Mouse (Mus musculus): ENCODE measurements around the gene Tmem30c.

Tmem30c gene

GRCm38 (mm10) chr16:57292765-57293164 is at the start of gene Tmem30c:
TSS of gene Tmem30c (minus strand) at chr16:57292865.
- DNase-seq (ENCODE audit: low spot score in 2 of 2), result no peak

- no peak for DNase-seq (ENCODE audit: low spot score in 2 of 2)
These were observed 47.9 kb upstream of the Tmem30c start for GRCm38 (mm10) chr16:57340613-57340898.

- DNase-seq (ENCODE audit: low spot score in 2 of 2), result no peak
These were observed 47.3 kb upstream of the Tmem30c start for GRCm38 (mm10) chr16:57339765-57340612.

GRCm38 (mm10) chr16:57336770-57337423 is 44.2 kb upstream of the Tmem30c start:
- no peak for DNase-seq (ENCODE audit: low spot score in 2 of 2)

DNA sequence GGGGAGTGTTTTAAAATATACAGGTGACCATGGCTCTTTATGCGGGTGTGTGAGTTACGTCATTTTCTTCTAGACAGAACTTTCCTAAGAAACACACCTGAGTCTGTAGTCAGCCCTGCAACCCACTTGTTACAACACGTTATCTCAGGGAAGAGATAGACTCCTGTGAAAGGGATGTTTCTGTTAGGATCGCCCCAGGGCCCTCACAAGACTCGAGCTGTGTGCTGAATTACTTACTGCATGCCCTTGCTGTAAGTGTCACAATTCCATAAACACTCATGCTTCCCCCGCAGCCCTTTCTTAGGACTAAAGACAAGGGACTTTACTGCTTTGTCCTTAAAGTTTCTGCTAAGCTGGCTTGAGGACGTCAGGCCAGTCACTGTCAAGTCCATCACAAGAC is 39.6 kb upstream of the Tmem30c start:
- no peak for DNase-seq (ENCODE audit: low spot score in 2 of 2)

- DNase-seq (ENCODE audit: low spot score in 2 of 2), result no peak
These were observed 37.4 kb upstream of the Tmem30c start for GRCm38 (mm10) chr16:57330111-57330510.

DNA sequence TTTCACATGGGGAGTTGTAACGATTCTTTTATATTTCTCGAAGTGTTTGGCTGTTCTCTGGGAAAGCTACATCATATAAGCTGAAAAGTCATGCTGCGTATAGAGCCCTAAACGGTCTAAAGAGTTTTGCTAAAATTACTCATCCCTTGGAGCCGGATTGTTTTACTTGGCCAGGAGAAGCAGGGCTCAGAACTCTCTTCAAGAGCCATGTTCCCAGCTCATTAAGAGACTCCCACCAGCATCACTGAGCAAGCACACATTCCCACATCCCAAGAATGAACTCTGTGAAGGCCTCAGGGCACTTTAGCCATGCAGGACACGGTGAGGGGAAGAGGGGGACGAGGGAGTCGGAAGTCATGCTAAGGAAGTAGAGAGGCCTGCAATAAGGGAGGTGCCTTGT is 36.4 kb upstream of the Tmem30c start:
- no peak for DNase-seq (ENCODE audit: low spot score in 2 of 2)

GRCm38 (mm10) chr16:57326996-57327395 is 34.3 kb upstream of the Tmem30c start:
- DNase-seq (ENCODE audit: low spot score in 2 of 2), result peak in 1 of 2 experiments; percentile 8

DNA sequence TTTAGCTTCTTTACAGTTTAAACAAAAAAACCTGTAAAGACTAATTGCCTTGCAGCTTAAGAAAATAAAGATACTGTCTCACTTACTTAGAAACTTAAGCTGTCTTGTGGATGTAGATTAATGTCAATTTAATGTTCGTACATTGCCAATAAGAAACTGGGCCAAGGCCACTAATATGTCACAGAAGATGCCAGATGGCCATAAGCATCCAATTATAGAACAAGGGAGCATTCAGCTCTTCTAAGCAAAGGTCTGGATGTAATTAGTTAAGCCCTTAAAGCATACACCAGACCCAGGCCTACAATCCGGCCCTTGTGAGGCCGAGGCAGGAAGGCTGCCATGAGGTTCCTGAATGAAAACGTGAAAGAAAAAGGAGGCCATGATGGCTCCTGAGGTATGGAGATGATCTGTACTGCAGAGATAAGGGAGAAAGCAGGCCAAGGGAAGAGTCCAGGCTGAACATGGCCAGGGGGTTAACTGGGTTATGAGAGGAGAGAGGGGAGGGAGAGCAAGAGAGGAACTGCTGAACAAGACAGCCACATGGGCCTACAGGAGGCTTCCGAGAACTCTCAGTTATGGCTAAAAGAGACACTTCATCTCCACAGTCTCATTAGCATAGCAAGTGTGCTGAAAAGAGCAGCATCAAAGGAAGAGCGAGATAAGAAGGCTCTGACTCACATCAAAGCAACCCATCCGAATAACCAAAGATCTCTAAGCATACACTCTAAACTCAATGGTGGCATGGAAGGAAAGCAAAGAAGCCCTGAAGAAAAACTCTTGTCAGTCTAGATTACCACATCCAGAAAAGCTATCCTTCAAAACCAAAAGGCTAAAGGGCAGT is 26.8 kb upstream of the Tmem30c start:
- DNase-seq (ENCODE audit: low spot score in 2 of 2), result no peak

DNA sequence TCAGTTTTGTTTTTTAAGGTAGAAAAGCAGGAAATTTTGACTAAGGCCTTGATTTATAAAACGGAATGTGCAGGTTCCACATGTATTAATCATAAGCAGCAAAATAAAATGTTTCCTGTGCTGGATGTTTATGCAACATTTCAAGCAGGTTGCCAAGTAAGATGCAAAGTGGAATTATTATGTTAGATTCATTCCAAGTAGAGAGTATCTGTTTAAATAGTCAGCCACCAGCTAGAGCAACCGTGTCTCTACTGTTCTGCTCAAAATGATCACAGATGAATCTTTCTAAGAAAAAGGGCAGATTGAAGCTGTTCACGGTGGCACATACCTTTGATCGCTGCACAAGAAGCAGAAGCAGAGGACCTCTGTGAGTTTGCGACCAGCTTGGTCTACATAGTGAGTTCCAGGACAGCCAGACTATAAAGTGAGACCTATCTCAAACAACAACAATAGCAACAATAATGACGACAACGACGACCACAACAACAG is 26.0 kb upstream of the Tmem30c start:
- no peak for DNase-seq (ENCODE audit: low spot score in 2 of 2)

DNA sequence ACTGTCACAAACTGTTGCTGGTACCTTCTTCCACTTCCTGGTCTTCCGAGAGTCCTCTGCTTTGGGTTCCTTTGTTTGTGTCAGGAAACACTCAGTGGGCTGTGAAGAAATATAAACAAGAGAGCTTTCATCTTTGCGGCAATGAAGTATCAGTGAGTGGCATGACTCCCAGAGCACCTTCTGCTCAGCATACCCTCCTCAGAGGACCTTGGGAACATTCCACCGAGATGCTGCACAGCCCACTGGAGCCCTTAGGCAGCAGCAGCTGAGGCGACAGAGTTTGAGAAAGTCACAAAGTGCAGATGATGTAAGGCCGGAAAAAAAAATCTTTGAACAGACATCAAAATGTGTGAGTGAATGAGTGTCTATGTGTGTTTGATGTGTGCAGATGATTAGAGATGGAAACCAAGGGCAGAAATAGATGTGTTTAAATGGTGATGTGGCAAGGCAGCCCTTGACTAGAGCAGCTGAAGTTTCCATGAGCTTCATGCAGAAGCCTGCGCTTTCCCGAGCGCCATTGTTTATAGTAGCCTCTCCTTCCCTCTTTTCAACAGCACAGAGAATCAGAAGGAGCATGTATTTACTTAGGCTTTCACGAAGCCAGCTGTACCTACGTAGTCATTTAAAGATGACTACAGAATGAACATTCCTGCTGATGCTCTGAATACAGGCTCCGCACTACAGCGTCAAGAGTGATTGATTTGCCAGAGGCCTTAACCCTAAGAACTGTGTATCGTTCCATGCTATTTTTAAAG is 25.4 kb upstream of the Tmem30c start:
- no peak for DNase-seq (ENCODE audit: low spot score in 2 of 2)

- DNase-seq (ENCODE audit: low spot score in 2 of 2), result no peak
These were observed 24.5 kb upstream of the Tmem30c start for GRCm38 (mm10) chr16:57317127-57317526.

DNA sequence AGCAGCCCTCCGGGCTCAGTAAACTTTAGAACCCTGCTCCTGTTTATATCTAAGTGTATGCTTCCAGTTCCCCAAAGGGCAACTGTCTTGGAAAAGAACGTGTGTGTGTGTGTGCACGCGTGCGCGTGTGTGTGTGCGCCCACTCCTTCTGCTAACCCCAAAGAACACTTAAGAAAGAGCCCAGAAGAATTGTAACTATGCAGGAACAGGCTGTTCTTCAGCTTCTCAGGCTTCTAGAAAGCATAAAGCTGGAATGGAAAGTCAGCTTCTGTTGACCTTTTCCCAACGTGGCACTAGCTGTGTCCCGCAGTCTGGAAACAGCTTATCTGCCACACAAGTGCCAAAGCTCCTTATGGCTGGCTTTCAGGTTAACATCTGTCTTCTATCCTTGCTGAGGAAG is 22.4 kb upstream of the Tmem30c start:
- no peak for DNase-seq (ENCODE audit: low spot score in 2 of 2)

GRCm38 (mm10) chr16:57314236-57314635 is 21.6 kb upstream of the Tmem30c start:
- no peak for DNase-seq (ENCODE audit: low spot score in 2 of 2)

- no peak for DNase-seq (ENCODE audit: low spot score in 2 of 2)
These were observed 20.8 kb upstream of the Tmem30c start for GRCm38 (mm10) chr16:57313487-57313886.

DNA sequence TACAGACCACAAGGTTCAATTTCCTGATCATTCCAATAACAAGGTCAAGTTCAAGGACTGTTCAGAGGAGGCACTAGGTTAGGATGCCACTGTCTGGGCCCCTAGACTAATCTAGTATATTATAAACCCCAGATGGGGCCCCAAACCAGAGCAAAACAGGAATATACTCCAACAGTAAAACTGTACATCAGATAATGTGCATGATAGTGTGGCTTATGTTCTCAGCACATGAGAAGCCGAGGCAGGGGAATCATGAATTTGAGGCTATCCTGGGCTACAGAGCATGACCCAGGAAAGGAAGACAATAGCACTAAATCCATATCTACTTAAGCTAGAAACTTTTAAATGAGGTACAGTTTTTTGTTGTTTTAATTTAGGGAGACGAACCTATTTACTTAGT is 19.5 kb upstream of the Tmem30c start:
- no peak for DNase-seq (ENCODE audit: low spot score in 2 of 2)

DNA sequence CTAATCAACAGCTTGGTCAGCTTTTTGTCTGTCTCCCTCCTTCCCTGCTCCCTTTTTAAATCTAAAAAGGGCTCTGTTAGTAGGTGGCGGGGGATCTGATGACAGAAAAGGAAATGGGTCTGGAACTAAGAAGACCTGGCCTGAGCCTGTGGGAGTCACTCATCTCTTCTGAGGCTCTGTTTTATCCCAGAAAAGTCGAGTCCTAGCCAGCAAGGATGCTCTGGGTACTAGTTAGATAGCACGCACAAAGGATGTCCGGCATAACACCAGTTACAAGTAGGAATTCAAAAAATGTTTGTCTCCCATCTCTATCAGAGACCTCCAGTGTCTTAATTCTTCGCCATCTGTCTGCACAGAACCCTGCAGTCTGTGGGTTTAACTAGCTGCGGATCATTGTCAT is 12.8 kb upstream of the Tmem30c start:
- DNase-seq (ENCODE audit: low spot score in 2 of 2), result no peak

DNA sequence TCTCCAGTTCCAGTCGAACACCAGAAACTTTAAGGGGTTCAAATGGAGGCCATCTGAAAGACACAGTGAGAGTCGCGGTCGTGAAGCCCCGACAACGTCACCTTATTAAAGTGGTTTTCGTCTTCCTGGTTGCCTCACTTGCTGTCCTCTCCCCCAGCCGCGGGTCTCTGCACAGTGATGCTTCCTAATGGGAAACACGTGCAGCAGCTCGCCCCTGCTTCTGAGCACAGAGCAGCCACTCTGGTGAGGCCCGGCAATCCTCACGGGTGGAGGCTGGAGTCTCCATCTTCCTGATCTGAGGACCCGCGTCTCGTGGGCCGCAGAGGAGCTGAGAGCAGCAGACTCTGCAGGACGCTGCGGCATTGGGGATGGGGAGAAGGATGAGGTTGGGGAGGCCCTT is 11.1 kb upstream of the Tmem30c start:
- no peak for DNase-seq (ENCODE audit: low spot score in 2 of 2)

GRCm38 (mm10) chr16:57302792-57303698 is 10.4 kb upstream of the Tmem30c start:
- no peak for DNase-seq (ENCODE audit: low spot score in 2 of 2)

- no peak for DNase-seq (ENCODE audit: low spot score in 2 of 2)
These were observed 8.9 kb upstream of the Tmem30c start for GRCm38 (mm10) chr16:57301512-57302115.
